Mouse (Mus musculus) midbrain, postnatal 0 days (tissue): ENCODE results near the gene Srpk1. TPM values are rescaled to one million over a fixed set of nuclear protein-coding genes. Genes with fewer than 3 reads are reported as not detected.

ENCODE experiments used
- ATAC-seq: fragments of 200-750 bp; cut with Nextera tagmentation; 2 replicates; pipeline ENCODE4 v1.8.0; 2017; ENCODE audit warnings: moderate number of reproducible peaks, mild to moderate bottlenecking, moderate TSS enrichment, moderate library complexity; ENCODE audit not compliant: low FRiP score
- DNase-seq: peaks from one replicate; pipeline ENCODE4 v3.0.0-alpha.2; 2015; ENCODE audit warnings: low spot score
- H3K27ac ChIP-seq: fragments of 300-500 bp; sonication (generic); 2 replicates; pipeline ENCODE4 v1.5.1; 2014; ENCODE audit warnings: low read depth, mild to moderate bottlenecking, low read length, mixed read lengths
- H3K27me3 ChIP-seq: fragments of 300-500 bp; sonication (generic); 2 replicates; pipeline ENCODE4 v1.6.1; 2014; ENCODE audit warnings: low read length, control low read depth, mixed read lengths; ENCODE audit not compliant: insufficient read depth
- H3K36me3 ChIP-seq: fragments of 300-500 bp; sonication (generic); 2 replicates; pipeline ENCODE4 v1.6.1; 2014; ENCODE audit warnings: low read length, control low read depth, mixed read lengths; ENCODE audit not compliant: insufficient read depth
- H3K4me1 ChIP-seq: fragments of 300-500 bp; sonication (generic); 2 replicates; pipeline ENCODE4 v1.6.1; 2014; ENCODE audit warnings: mild to moderate bottlenecking, control low read depth, antibody characterized with exemption, low read length, mixed read lengths; ENCODE audit not compliant: insufficient read depth
- H3K4me2 ChIP-seq: fragments of 300-500 bp; sonication (generic); 2 replicates; pipeline ENCODE4 v1.6.1; 2014; ENCODE audit warnings: low read depth, mild to moderate bottlenecking, low read length, mixed read lengths; ENCODE audit not compliant: poor library complexity, severe bottlenecking
- H3K4me3 ChIP-seq: fragments of 300-500 bp; sonication (generic); 2 replicates; pipeline ENCODE4 v1.5.1; 2014; ENCODE audit warnings: low read depth, mild to moderate bottlenecking, low read length, moderate library complexity
- H3K9ac ChIP-seq: fragments of 300-500 bp; sonication (generic); replicated peaks from 2 replicates; pipeline ENCODE4 v1.6.1; 2014; ENCODE audit warnings: mild to moderate bottlenecking, low read length, moderate library complexity, mixed read lengths; ENCODE audit not compliant: poor library complexity, severe bottlenecking
- H3K9me3 ChIP-seq: fragments of 300-500 bp; sonication (generic); 2 replicates; pipeline ENCODE4 v1.6.1; 2016; ENCODE audit warnings: low read length, control low read depth
- CTCF ChIP-seq: IDR thresholded peaks from 2 replicates; pipeline ENCODE4 v1.5.1; 2016; ENCODE audit warnings: antibody characterized with exemption, mild to moderate bottlenecking
- WGBS: fragments of 180-500 bp; shearing (Covaris S2); extraction: QIAGEN DNeasy Blood & Tissue Kit; methylation state at CpG from one replicate; pipeline ENCODE4 v1.1.7; 2014; 5-methylcytosine and 5-hydroxymethylcytosine counted together
- polyA plus RNA-seq: library from polyadenylated mRNA; unstranded; fragments of >200 nt; fragmentation: Nextera tagmentation; extraction: Ambion mirVana; gene quantifications from 2 replicates; pipeline ENCODE4 v1.2.1, GENCODE M21; 2015
- total RNA-seq: library from RNA; depleted of rRNA; stranded (reverse); fragments of >200 nt; gene quantifications from 2 replicates; pipeline ENCODE4 v1.2.3, GENCODE M21; 2014

Gene Srpk1
- total and polyA plus RNA-seq, 2 experiments from 2014 or later = 58.1 to 80.7 TPM

DNA sequence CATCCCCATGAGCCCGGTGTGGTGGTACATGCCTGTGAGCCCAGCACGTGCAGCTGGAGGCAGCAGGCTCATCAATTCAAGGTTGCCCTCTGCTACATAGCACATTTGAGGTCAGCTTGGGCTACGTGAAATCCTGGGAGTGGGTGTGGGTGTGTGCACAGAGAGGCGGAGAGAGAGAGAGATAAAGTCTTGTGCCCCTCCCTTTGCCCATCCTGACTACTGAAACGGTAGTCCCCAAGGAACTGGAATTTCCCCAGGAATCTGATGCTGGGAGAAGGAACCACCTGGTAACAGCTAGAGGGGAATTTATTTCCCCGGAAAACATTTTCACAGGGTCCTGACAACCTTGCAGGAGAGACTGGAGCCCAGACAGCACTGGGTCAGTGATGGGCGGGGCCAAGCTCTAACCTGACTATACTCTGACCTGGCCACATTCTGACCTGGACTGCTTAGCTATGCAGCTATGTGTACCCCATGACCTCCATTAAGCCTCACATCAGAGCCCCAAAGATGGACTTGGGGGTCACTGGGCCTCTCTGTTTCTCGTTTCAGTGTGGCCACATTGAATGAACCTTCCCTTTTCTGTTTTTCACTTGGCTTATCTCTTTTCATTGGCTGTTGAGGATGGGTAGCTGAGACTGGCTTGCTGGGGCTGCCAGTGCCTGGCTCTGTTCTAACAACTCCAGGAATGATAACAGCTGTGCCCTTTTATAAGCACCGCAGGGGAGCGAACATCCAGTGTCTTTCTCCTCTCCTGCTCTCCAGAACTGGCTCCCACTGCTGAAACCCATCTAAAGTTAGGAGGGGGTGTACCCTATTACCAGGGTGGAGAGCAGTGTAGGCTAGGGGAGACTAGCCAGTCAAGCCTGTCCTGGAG is 6.0 kb upstream of the Srpk1 start:
- ATAC-seq = no peak
- 70% methylated on average over 10 of the region's 10 CpGs for WGBS
- no peak for TF ChIP-seq CTCF

DNA sequence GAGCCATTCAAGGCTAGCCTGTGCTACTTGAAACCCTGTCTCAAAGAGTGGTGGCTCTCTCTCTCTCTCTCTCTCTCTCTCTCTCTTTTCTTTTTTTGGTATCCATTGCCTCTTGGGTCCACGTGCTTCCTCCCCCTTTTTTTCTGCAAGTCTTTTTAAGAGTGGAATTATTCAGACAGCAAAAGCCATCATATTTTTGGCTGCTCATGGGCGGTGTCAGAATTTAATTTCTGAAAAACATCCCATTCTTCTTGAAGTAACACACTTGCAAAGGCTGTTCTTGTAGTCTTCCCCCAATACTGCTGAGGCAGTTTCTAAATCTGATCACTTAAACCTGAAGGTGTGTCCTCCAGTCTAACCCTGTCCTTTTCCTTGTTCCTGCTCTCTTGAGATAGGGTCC is 4.4 kb upstream of the Srpk1 start:
- Histone ChIP-seq H3K4me2 (no peak overlapping the region), H3K9me3 (no peaks in the 10 kb centered on the region), H3K36me3 (no peaks in the 10 kb centered on the region), H3K4me1 (no peaks in the 10 kb centered on the region), H3K27me3 (no peaks in the 10 kb centered on the region), H3K27ac (no peak overlapping the region), H3K9ac (no peak overlapping the region), H3K4me3 (no peak overlapping the region)
- 91% methylated on average over 2 of the region's 2 CpGs for WGBS
- ATAC-seq (no peak), DNase-seq (no peak)
- TF ChIP-seq CTCF = no peak

More for the DNA sequence above, 6.0 kb upstream of the Srpk1 start:
- Histone ChIP-seq H3K9ac (no peak overlapping the region), H3K4me3 (no peak overlapping the region), H3K4me1 (no peaks in the 10 kb centered on the region), H3K9me3 (no peaks in the 10 kb centered on the region), H3K36me3 (no peaks in the 10 kb centered on the region), H3K27me3 (no peaks in the 10 kb centered on the region), H3K4me2 (no peak overlapping the region), H3K27ac (no peak overlapping the region)
- DNase-seq = no peak

DNA sequence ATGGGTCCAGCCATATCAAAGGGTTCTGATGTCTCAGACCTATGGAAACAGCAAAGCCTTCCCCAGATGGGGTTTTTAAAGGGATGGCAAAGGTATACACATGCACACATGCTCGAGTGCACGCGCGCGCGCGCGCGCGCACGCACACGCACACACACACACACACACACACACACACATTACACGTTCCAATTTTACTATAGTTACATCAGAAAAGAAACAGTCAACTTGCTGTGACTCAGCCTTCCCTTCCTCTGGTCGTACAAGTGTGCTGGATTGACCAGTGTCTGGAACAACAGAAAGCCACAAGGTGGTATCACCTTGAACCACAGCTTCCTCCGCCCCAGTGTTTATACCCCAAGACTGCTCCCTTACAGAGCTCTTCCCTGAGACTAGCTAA is 2.8 kb upstream of the Srpk1 start:
- WGBS = 92% methylated on average over 15 of the region's 15 CpGs
- Histone ChIP-seq H3K27me3 (no peaks in the 10 kb centered on the region), H3K36me3 (no peaks in the 10 kb centered on the region), H3K27ac (no peak overlapping the region), H3K4me3 (no peak overlapping the region), H3K9me3 (no peaks in the 10 kb centered on the region), H3K9ac (no peak overlapping the region), H3K4me2 (no peak overlapping the region), H3K4me1 (peaks cover 6% of the 10 kb centered on the region)
- DNase-seq (no peak), ATAC-seq (no peak)
- no peak for TF ChIP-seq CTCF

DNA sequence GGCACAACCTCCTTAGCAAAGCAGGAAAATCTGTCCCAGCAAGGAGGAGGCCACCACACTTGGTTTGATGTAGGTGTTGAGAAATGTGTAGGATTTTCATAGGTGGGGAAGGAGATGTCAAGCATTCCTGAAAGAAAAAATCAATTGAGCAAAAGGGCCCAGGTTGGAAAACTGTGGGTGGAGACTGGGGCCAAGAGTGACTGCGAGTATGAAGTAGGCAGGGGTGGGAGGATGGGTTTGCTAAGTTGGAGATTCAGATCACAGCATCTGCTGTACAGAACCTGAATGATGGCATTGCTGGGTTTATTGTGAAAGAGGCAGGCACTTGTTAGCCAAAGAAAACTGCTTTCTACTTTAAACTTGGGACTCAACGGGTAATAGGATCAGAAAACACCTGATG is 2.3 kb upstream of the Srpk1 start:
- H3K4me2 ChIP-seq = no peak overlapping the region
- H3K27me3 ChIP-seq = no peaks in the 10 kb centered on the region
- no peak overlapping the region for H3K9ac ChIP-seq
- no peaks in the 10 kb centered on the region for H3K9me3 ChIP-seq
- no peak for DNase-seq
- no peak overlapping the region for H3K27ac ChIP-seq
- no peaks in the 10 kb centered on the region for H3K36me3 ChIP-seq
- TF ChIP-seq CTCF = no peak
- 79% methylated on average over 2 of the region's 2 CpGs for WGBS
- peaks cover 6% of the 10 kb centered on the region for H3K4me1 ChIP-seq
- no peak for ATAC-seq
- H3K4me3 ChIP-seq = no peak overlapping the region

DNA sequence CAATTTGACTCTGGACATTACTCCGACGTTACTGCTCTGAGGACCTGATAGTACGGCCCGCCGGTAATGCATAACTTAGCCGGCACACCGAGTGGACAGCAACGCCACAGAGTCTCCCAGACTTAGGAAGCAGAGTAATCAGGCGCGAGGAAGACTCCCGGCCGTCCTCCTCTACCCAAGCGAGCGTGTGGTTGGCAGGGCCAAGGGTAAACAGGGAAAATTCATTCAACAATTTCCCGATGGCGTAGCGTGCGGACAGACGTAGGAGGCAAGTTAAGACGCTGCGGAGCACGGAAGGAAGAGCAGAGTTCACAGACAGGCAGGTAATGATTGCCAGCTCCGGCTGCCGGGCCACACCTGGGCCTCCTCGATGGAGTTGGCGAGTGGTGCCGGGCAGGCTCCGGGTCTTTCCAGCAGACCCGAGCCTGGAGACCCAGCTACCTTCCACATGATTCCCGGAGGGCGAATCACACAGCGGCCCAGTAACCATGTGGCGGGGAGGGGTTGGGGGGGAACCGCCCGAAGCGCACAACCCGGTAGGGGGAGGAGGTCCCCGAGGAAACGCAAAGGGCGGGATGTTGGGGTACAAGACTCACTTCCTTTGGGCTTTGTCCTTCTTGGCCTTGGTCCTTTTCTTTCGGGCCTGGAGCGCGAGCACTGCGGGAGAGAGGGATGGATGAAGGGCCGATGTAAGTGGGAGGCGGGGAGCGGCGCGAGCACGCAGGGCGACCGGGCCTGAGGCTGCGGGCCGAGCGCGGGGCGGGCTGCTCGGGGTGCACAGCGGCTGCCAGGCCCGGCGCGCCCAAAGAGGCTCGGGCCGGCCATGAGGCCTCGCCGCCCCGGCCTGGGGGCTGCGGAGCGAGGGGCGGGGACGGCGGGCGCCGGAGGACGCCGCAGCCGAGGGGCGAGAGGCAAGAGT is 869 bp downstream of the Srpk1 start:
- DNase-seq = peak; percentile 73
- ATAC-seq = peak; percentile 77
- no peaks in the 10 kb centered on the region for H3K36me3 ChIP-seq
- H3K9me3 ChIP-seq = no peaks in the 10 kb centered on the region
- H3K27ac ChIP-seq = peak overlapping the region; percentile 93
- no peak for TF ChIP-seq CTCF
- H3K27me3 ChIP-seq = no peaks in the 10 kb centered on the region
- H3K4me1 ChIP-seq = peaks cover 6% of the 10 kb centered on the region
- WGBS = under 1% methylated on average over 62 of the region's 78 CpGs
- H3K4me2 ChIP-seq = peak overlapping the region; percentile 89
- H3K9ac ChIP-seq = peak overlapping the region; percentile 98
- H3K4me3 ChIP-seq = peak overlapping the region; percentile 99
